Mouse (Mus musculus): Measurements from ENCODE around the gene Cd96.

DNA sequence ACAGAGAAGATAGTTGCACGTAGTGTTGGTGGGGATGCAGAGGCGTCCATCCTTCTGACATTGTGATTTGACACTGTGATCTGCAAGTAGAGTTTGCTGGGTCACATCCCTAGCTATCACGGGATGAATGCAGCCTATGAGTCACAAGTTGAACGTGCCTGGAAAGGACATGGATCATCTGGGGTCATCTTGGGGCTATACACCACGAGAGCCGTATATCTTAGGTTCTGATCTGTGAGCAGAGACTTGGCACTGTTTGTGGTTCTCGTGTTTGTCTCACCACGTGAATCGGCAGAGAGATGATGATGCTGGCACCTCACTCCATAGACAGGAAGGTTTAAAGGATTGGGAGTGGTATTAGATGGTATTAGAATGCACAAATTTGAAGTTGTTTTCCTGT, 86.2 kb downstream of the Cd96 start:
- TF ChIP-seq CTCF (conservative IDR thresholded peaks at IDR 0.05; ENCODE audit: low read length) (no peak), POU5F1 (IDR thresholded peaks at IDR 0.05; ENCODE audit: borderline replicate concordance, low read length) (no peak), NANOG (IDR thresholded peaks at IDR 0.05; ENCODE audit: borderline replicate concordance, low read length) (no peak)
